Mouse (Mus musculus): ENCODE data around the gene Cyth2. TPM values are rescaled to one million over a fixed set of nuclear protein-coding genes. Genes with fewer than 3 reads are reported as not detected.
A peak's percentile ranks its signal among the peaks of the same experiment; 100 is the strongest.

Cyth2 gene
- polyA plus RNA-seq, 1 experiment from 2014 or later: 176 TPM

- DNase-seq (ENCODE audit: low spot score) (peak; percentile 19), ATAC-seq (ENCODE audit: insufficient number of reproducible peaks, low FRiP score, low TSS enrichment, low read depth) (no peak)
- Histone ChIP-seq H3K9ac (ENCODE audit: low read length) (no peak overlapping the region), H3K4me3 (ENCODE audit: low read depth, low read length) (no peak overlapping the region), H3K9me3 (ENCODE audit: control insufficient read depth, low read length) (no peaks in the 10 kb centered on the region), H3K27me3 (ENCODE audit: control insufficient read depth, insufficient read depth, low read length) (peaks cover 10% of the 10 kb centered on the region), H3K36me3 (ENCODE audit: control insufficient read depth, insufficient read depth, low read length) (peaks cover 5% of the 10 kb centered on the region), H3K4me2 (ENCODE audit: low read depth, severe bottlenecking) (no peak overlapping the region), H3K27ac (replicated peaks; ENCODE audit: low read depth, low read length) (no peak overlapping the region), H3K4me1 (ENCODE audit: control insufficient read depth, insufficient read depth, low read length) (peaks cover 10% of the 10 kb centered on the region; the same call in 1 of the 2 replicates)
- 50% methylated on average over 6 of the region's 6 CpGs for WGBS
Measured at GRCm38 (mm10) chr7:45796950-45797349, 17.4 kb downstream of the Cyth2 start.

- Histone ChIP-seq H3K4me1 (ENCODE audit: control insufficient read depth, insufficient read depth, low read length) (peaks cover 10% of the 10 kb centered on the region; the same call in 1 of the 2 replicates), H3K9me3 (ENCODE audit: control insufficient read depth, low read length) (no peaks in the 10 kb centered on the region), H3K4me3 (ENCODE audit: low read depth, low read length) (no peak overlapping the region), H3K27ac (replicated peaks; ENCODE audit: low read depth, low read length) (no peak overlapping the region), H3K9ac (ENCODE audit: low read length) (no peak overlapping the region), H3K27me3 (ENCODE audit: control insufficient read depth, insufficient read depth, low read length) (peaks cover 10% of the 10 kb centered on the region), H3K36me3 (ENCODE audit: control insufficient read depth, insufficient read depth, low read length) (peaks cover 5% of the 10 kb centered on the region), H3K4me2 (ENCODE audit: low read depth, severe bottlenecking) (no peak overlapping the region)
- WGBS: 92% methylated on average over 29 of the region's 29 CpGs
- ATAC-seq (ENCODE audit: insufficient number of reproducible peaks, low FRiP score, low TSS enrichment, low read depth) (no peak), DNase-seq (ENCODE audit: low spot score) (peak; percentile 20)
Measured at GRCm38 (mm10) chr7:45794971-45795370, 19.4 kb downstream of the Cyth2 start.

DNA sequence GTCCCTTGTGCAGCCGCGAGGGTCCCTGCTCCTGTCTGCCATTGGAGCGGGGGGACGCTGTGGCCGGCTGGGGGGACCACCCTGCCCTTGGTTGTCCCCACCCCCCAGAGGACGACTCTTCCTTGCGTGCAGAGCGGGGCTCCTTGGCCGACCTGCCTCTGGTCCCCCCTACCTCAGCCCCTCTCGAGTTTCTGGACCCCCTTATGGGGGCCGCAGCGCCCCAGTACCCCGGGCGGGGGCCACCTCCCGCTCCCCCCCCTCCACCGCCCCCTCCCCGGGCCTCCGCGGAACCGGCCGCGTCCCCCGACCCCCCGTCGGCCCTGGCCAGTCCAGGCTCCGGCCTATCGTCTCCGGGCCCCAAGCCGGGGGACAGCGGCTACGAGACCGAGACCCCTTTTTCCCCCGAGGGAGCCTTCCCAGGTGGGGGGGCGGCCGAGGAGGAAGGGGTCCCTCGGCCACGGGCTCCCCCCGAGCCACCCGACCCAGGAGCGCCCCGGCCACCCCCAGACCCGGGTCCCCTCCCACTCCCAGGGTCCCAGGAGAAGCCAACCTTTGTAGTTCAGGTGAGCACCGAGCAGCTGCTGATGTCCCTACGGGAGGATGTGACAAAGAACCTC, 20.3 kb downstream of the Cyth2 start:
- no peaks in the 10 kb centered on the region for H3K9me3 ChIP-seq (ENCODE audit: control insufficient read depth, low read length)
- H3K27me3 ChIP-seq (ENCODE audit: control insufficient read depth, insufficient read depth, low read length): peaks cover 10% of the 10 kb centered on the region
- 86% methylated on average over 37 of the region's 44 CpGs for WGBS
- H3K4me2 ChIP-seq (ENCODE audit: low read depth, severe bottlenecking): no peak overlapping the region
- H3K27ac ChIP-seq (replicated peaks; ENCODE audit: low read depth, low read length): no peak overlapping the region
- no peak overlapping the region for H3K4me3 ChIP-seq (ENCODE audit: low read depth, low read length)
- ATAC-seq (ENCODE audit: insufficient number of reproducible peaks, low FRiP score, low TSS enrichment, low read depth): no peak
- DNase-seq (ENCODE audit: low spot score): peak; percentile 20
- no peak overlapping the region for H3K9ac ChIP-seq (ENCODE audit: low read length)
- peaks cover 5% of the 10 kb centered on the region for H3K36me3 ChIP-seq (ENCODE audit: control insufficient read depth, insufficient read depth, low read length)
- H3K4me1 ChIP-seq (ENCODE audit: control insufficient read depth, insufficient read depth, low read length): peaks cover 10% of the 10 kb centered on the region; the same call in 1 of the 2 replicates

- 82% methylated on average over 24 of the region's 24 CpGs for WGBS
- Histone ChIP-seq H3K27ac (replicated peaks; ENCODE audit: low read depth, low read length) (no peak overlapping the region), H3K9me3 (ENCODE audit: control insufficient read depth, low read length) (no peaks in the 10 kb centered on the region), H3K9ac (ENCODE audit: low read length) (no peak overlapping the region), H3K4me1 (ENCODE audit: control insufficient read depth, insufficient read depth, low read length) (peaks cover 7% of the 10 kb centered on the region; the same call in 1 of the 2 replicates), H3K27me3 (ENCODE audit: control insufficient read depth, insufficient read depth, low read length) (peaks cover 10% of the 10 kb centered on the region), H3K4me2 (ENCODE audit: low read depth, severe bottlenecking) (no peak overlapping the region), H3K36me3 (ENCODE audit: control insufficient read depth, insufficient read depth, low read length) (peaks cover 5% of the 10 kb centered on the region), H3K4me3 (ENCODE audit: low read depth, low read length) (no peak overlapping the region)
- ATAC-seq (ENCODE audit: insufficient number of reproducible peaks, low FRiP score, low TSS enrichment, low read depth): no peak
- no peak for DNase-seq (ENCODE audit: low spot score)
Measured at GRCm38 (mm10) chr7:45793240-45793639, 21.1 kb downstream of the Cyth2 start.

DNA sequence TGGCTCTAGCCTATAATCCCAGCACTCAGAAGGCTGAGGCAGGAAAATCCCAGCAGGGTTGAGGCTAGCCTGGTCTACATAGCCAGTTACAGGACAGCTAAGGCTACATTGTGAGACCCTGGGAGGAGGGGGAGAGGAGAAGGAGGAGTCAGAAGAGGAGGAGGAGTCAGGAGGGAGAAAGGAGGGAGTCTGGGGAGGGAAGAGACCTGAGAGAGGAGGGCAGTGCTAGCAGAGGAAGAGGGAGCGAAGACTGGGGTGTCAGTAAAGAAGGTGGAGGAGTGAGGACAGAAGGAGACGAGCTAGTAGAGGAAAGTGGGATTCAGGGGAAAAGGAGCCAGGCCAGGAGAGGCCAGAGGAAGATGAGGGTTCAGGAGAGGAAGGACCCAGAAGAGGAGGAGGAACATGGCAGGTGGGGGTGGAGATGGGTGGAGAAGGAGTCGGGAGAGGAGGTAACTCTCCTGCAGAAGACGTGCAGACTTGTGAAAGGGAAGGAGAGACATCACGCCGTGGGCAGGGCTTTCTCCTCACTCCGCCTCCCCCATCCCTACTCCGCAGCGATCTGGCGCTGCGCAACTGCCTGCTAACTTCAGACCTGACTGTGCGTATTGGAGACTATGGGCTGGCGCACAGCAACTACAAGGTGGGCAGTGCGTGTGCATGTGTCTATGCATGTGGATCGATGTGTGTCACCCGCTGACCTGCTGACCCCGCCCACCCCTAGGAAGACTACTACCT, 22.5 kb downstream of the Cyth2 start:
- ATAC-seq (ENCODE audit: insufficient number of reproducible peaks, low FRiP score, low TSS enrichment, low read depth) (peak; percentile 31; the same call in 1 of the 2 replicates), DNase-seq (ENCODE audit: low spot score) (no peak)
- Histone ChIP-seq H3K4me1 (ENCODE audit: control insufficient read depth, insufficient read depth, low read length) (peaks cover 6% of the 10 kb centered on the region), H3K27ac (replicated peaks; ENCODE audit: low read depth, low read length) (no peak overlapping the region), H3K9me3 (ENCODE audit: control insufficient read depth, low read length) (no peaks in the 10 kb centered on the region), H3K4me3 (ENCODE audit: low read depth, low read length) (no peak overlapping the region), H3K36me3 (ENCODE audit: control insufficient read depth, insufficient read depth, low read length) (peaks cover 5% of the 10 kb centered on the region), H3K4me2 (ENCODE audit: low read depth, severe bottlenecking) (no peak overlapping the region), H3K27me3 (ENCODE audit: control insufficient read depth, insufficient read depth, low read length) (peaks cover 2% of the 10 kb centered on the region), H3K9ac (ENCODE audit: low read length) (no peak overlapping the region)
- 76% methylated on average over 17 of the region's 17 CpGs for WGBS

DNA sequence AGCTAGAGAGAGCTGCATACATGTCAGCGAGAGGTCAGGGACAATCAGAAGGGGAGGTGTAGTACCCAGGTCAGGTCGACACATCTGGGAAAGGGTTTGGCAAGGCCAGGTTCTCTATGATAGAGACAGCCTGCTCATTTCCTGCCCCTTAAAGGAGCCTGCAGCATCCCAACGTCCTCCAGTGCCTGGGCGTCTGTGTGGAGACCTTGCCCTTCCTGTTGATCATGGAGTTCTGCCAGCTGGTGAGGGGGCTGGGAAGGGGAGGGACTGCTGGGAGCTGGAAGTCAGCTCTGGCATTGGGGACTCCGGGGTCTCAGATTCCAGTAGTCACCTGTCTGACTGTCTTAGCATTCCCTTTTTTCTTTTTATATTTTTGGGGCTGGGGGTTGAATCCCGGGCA, 23.7 kb downstream of the Cyth2 start:
- H3K4me1 ChIP-seq (ENCODE audit: control insufficient read depth, insufficient read depth, low read length): peaks cover 12% of the 10 kb centered on the region
- H3K27ac ChIP-seq (replicated peaks; ENCODE audit: low read depth, low read length): no peak overlapping the region
- ATAC-seq (ENCODE audit: insufficient number of reproducible peaks, low FRiP score, low TSS enrichment, low read depth) (no peak), DNase-seq (ENCODE audit: low spot score) (no peak)
- H3K9me3 ChIP-seq (ENCODE audit: control insufficient read depth, low read length): no peaks in the 10 kb centered on the region
- peaks cover 5% of the 10 kb centered on the region for H3K36me3 ChIP-seq (ENCODE audit: control insufficient read depth, insufficient read depth, low read length)
- no peaks in the 10 kb centered on the region for H3K27me3 ChIP-seq (ENCODE audit: control insufficient read depth, insufficient read depth, low read length)
- no peak overlapping the region for H3K4me2 ChIP-seq (ENCODE audit: low read depth, severe bottlenecking)
- WGBS: 79% methylated on average over 6 of the region's 6 CpGs
- H3K4me3 ChIP-seq (ENCODE audit: low read depth, low read length): no peak overlapping the region
- no peak overlapping the region for H3K9ac ChIP-seq (ENCODE audit: low read length)

DNA sequence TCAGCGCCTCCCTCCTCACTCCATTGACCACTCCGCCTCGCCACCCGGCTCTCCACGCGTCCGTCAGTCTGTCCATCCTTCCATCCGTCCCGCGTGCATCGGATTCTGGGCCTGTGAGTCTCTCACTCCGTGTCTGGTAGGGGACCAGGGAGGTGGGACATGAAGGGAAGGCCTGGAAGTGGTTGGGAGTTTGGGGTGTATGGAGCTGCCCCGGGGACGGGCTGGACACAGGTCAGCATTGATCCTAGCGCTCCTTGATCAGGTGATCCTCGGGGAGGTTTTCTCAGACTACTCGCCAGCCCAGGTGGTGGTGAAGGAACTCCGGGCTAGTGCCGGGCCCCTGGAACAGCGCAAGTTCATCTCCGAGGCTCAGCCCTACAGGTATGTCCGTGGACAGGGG, 26.7 kb downstream of the Cyth2 start:
- H3K9ac ChIP-seq (ENCODE audit: low read length): no peak overlapping the region; the same call in 1 of the 2 replicates
- ATAC-seq (ENCODE audit: insufficient number of reproducible peaks, low FRiP score, low TSS enrichment, low read depth): no peak
- DNase-seq (ENCODE audit: low spot score): no peak
- 0 out of 2 replicates have a peak, but pooled peaks cover 2% of the 10 kb centered on the region for H3K27me3 ChIP-seq (ENCODE audit: control insufficient read depth, insufficient read depth, low read length)
- no peaks in the 10 kb centered on the region for H3K9me3 ChIP-seq (ENCODE audit: control insufficient read depth, low read length)
- H3K4me1 ChIP-seq (ENCODE audit: control insufficient read depth, insufficient read depth, low read length): peaks cover 23% of the 10 kb centered on the region
- no peaks in the 10 kb centered on the region for H3K36me3 ChIP-seq (ENCODE audit: control insufficient read depth, insufficient read depth, low read length)
- no peak overlapping the region for H3K4me3 ChIP-seq (ENCODE audit: low read depth, low read length)
- H3K27ac ChIP-seq (replicated peaks; ENCODE audit: low read depth, low read length): no peak overlapping the region
- H3K4me2 ChIP-seq (ENCODE audit: low read depth, severe bottlenecking): peak overlapping the region; percentile 90; the same call in 1 of the 2 replicates
- 83% methylated on average over 22 of the region's 22 CpGs for WGBS

DNA sequence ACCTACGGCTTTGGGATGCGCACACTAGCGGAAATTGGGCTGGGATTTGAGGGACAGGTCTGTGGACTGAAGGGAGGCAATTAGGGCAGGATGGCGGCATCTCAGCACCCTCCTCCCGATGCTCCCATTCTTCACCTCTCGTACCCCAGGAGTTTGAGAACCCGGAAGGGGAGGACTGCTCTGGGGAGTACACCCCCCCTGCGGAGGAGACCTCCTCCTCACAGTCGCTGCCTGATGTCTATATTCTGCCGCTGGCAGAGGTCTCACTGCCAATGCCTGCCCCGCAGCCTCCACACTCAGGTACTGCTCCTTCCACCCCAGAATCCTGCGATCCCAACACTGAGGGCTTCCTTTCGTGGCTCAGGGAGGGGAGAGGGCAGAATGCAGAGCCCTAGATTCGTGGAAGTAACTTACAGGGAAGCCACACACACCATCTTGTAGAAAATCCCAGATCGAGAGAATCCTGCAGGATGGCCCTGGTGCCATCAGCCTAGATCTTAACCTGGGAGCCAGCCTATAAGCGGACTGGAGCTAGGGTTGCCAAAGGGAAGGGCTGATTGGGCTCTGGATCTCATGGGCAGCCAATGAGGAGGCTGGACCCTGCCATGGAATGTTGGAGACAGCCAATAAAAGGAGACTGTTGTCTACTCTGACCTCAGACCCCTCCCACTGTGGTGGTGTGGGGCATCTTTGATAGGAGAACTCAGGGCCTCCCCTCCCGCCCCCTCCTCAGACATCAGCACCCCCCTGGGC, 27.5 kb downstream of the Cyth2 start:
- Histone ChIP-seq H3K27ac (replicated peaks; ENCODE audit: low read depth, low read length) (0 out of 2 replicates have a peak overlapping the region, but pooled peaks have one; percentile 10), H3K9me3 (ENCODE audit: control insufficient read depth, low read length) (no peaks in the 10 kb centered on the region), H3K4me3 (ENCODE audit: low read depth, low read length) (peak overlapping the region; percentile 96), H3K36me3 (ENCODE audit: control insufficient read depth, insufficient read depth, low read length) (no peaks in the 10 kb centered on the region), H3K4me1 (ENCODE audit: control insufficient read depth, insufficient read depth, low read length) (peaks cover 23% of the 10 kb centered on the region), H3K27me3 (ENCODE audit: control insufficient read depth, insufficient read depth, low read length) (0 out of 2 replicates have a peak, but pooled peaks cover 2% of the 10 kb centered on the region), H3K9ac (ENCODE audit: low read length) (peak overlapping the region; percentile 52), H3K4me2 (ENCODE audit: low read depth, severe bottlenecking) (peak overlapping the region; percentile 90)
- DNase-seq (ENCODE audit: low spot score) (peak; percentile 73), ATAC-seq (ENCODE audit: insufficient number of reproducible peaks, low FRiP score, low TSS enrichment, low read depth) (peak; percentile 29; the same call in 1 of the 2 replicates)
- 7% methylated on average over 17 of the region's 17 CpGs for WGBS
